Mouse (Mus musculus) heart, embryonic 11.5 days (tissue): ENCODE results near the gene Gramd1a. TPM values are rescaled to one million over a fixed set of nuclear protein-coding genes. Genes with fewer than 3 reads are reported as not detected.

Experiments
- ATAC-seq: fragments of 200-750 bp; cut with Nextera tagmentation; replicated peaks from 2 replicates; pipeline ENCODE4 v1.8.0; 2017; ENCODE audit warnings: moderate library complexity; ENCODE audit not compliant: insufficient number of reproducible peaks, low FRiP score, low TSS enrichment
- H3K27ac ChIP-seq: fragments of 300-500 bp; sonication (generic); 2 replicates; pipeline ENCODE4 v1.5.1; 2014; ENCODE audit warnings: mild to moderate bottlenecking, low read depth, low read length
- H3K27me3 ChIP-seq: fragments of 300-500 bp; sonication (generic); 2 replicates; pipeline ENCODE4 v1.6.1; 2014; ENCODE audit warnings: mild to moderate bottlenecking, low read length, mixed read lengths; ENCODE audit not compliant: control insufficient read depth, insufficient read depth
- H3K36me3 ChIP-seq: fragments of 300-500 bp; sonication (generic); 2 replicates; pipeline ENCODE4 v1.6.1; 2014; ENCODE audit warnings: mild to moderate bottlenecking, low read length, moderate library complexity, mixed read lengths; ENCODE audit not compliant: control insufficient read depth, insufficient read depth
- H3K4me1 ChIP-seq: fragments of 300-500 bp; sonication (generic); 2 replicates; pipeline ENCODE4 v1.6.1; 2014; ENCODE audit warnings: low read length; ENCODE audit not compliant: control insufficient read depth, insufficient read depth
- H3K4me2 ChIP-seq: fragments of 300-500 bp; sonication (generic); 2 replicates; pipeline ENCODE4 v1.6.1; 2014; ENCODE audit warnings: mild to moderate bottlenecking, moderate library complexity
- H3K4me3 ChIP-seq: fragments of 300-500 bp; sonication (generic); 2 replicates; pipeline ENCODE4 v1.5.1; 2014; ENCODE audit warnings: low read depth, low read length
- H3K9ac ChIP-seq: fragments of 300-500 bp; sonication (generic); 2 replicates; pipeline ENCODE4 v1.6.1; 2014; ENCODE audit warnings: mild to moderate bottlenecking, low read depth, low read length, moderate library complexity
- H3K9me3 ChIP-seq: fragments of 300-500 bp; sonication (generic); replicated peaks from 2 replicates; pipeline ENCODE4 v1.6.1; 2016; ENCODE audit warnings: low read length; ENCODE audit not compliant: control insufficient read depth
- WGBS: fragments of 180-500 bp; shearing (Covaris S2); extraction: QIAGEN DNeasy Blood & Tissue Kit; methylation state at CpG from one replicate; pipeline ENCODE4 v1.1.7; 2014; ENCODE audit not compliant: insufficient replicate concordance; 5-methylcytosine and 5-hydroxymethylcytosine counted together
- polyA plus RNA-seq: library from polyadenylated mRNA; unstranded; fragments of >200 nt; fragmentation: Nextera tagmentation; extraction: Ambion mirVana; gene quantifications from 2 replicates; pipeline ENCODE4 v1.2.1, GENCODE M21; 2014

Gramd1a gene
- polyA plus RNA-seq, 1 experiment from 2014 or later = 49.0 TPM

DNA sequence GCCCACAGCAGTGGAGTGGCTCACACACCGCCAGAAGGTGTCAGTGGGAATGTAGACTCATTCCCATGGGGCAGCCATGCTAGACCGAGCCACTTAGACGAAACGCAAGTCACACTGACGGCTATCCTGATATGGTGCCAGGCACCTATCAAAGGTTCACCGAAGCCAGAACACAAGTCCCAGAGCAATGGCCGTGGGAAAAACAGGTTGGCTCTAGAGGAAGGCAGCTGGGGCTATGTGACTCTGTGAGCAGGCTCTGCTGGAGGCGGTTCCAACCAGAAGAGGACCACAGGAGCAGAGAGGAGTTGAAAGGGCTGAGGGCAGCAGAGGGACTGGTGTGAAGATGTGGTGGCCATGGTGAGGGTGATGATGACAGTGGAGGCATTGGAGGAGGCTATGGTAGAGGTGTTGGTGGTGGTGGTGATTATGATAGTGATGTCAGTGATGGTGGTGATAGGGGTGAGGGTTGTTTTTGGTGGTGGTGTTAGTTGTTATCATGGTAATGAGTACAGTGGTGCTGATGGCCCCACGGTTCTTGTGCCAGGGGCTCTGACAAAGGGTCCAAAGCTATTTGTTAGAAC lies 69.4 kb downstream of the Gramd1a start:
- H3K4me2 ChIP-seq = no peak overlapping the region
- H3K36me3 ChIP-seq = no peaks in the 10 kb centered on the region
- no peak overlapping the region for H3K9ac ChIP-seq
- ATAC-seq = no peak
- no peak overlapping the region for H3K27ac ChIP-seq
- no peaks in the 10 kb centered on the region for H3K27me3 ChIP-seq
- H3K4me1 ChIP-seq = no peaks in the 10 kb centered on the region
- no peak overlapping the region for H3K4me3 ChIP-seq
- 80% methylated on average over 9 of the region's 9 CpGs for WGBS
- no peaks in the 10 kb centered on the region for H3K9me3 ChIP-seq

DNA sequence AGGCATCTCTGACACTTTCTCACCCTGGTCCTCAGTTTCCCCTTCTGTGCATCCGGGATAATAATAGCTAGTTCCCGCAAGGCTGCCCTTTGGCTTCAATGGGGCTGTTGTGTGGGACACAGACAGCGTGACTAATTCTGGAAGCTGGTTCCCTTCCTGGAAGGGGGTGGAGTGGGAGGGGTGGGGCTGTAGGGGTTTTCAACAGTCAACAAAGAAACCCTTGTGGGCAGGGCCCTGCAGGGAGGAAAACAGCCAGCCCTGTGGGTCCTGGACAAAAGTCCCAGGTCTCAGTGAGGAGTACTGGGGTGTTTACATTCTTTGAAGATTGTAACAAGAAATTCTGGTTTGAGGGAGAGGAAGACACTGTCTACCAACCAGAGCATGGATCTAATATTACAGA lies 70.5 kb downstream of the Gramd1a start:
- no peaks in the 10 kb centered on the region for H3K9me3 ChIP-seq
- 0 out of 2 replicates have a peak overlapping the region, but pooled peaks have one; percentile 15 for H3K27ac ChIP-seq
- H3K4me2 ChIP-seq = no peak overlapping the region
- no peak overlapping the region for H3K9ac ChIP-seq
- no peaks in the 10 kb centered on the region for H3K4me1 ChIP-seq
- no peaks in the 10 kb centered on the region for H3K36me3 ChIP-seq
- 55% methylated on average over 3 of the region's 3 CpGs for WGBS
- no peak overlapping the region for H3K4me3 ChIP-seq
- ATAC-seq = no peak
- no peaks in the 10 kb centered on the region for H3K27me3 ChIP-seq

DNA sequence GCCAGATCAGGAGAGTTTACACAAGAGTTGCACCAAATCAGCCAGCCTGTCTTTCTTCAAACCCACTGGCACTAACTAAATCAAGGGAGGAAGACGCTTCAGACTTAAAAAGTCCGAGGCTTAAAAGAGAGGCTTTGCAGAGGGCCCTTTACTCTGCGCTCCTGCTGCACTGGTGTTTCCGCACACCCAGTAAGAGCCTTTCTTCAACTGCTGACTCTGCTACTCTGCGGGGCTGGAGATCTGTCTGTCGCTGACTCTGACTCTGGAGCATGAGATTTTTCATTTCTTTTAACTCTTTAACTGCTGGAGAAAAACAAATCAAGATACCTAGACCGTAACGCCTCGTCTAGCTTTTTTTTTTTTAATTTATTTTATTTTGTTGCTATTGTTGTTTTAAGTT lies 71.6 kb downstream of the Gramd1a start:
- Histone ChIP-seq H3K27me3 (no peaks in the 10 kb centered on the region), H3K4me1 (no peaks in the 10 kb centered on the region), H3K9me3 (no peaks in the 10 kb centered on the region), H3K4me2 (no peak overlapping the region), H3K36me3 (no peaks in the 10 kb centered on the region), H3K27ac (no peak overlapping the region), H3K9ac (no peak overlapping the region), H3K4me3 (no peak overlapping the region)
- WGBS = 60% methylated on average over 9 of the region's 9 CpGs
- no peak for ATAC-seq

DNA sequence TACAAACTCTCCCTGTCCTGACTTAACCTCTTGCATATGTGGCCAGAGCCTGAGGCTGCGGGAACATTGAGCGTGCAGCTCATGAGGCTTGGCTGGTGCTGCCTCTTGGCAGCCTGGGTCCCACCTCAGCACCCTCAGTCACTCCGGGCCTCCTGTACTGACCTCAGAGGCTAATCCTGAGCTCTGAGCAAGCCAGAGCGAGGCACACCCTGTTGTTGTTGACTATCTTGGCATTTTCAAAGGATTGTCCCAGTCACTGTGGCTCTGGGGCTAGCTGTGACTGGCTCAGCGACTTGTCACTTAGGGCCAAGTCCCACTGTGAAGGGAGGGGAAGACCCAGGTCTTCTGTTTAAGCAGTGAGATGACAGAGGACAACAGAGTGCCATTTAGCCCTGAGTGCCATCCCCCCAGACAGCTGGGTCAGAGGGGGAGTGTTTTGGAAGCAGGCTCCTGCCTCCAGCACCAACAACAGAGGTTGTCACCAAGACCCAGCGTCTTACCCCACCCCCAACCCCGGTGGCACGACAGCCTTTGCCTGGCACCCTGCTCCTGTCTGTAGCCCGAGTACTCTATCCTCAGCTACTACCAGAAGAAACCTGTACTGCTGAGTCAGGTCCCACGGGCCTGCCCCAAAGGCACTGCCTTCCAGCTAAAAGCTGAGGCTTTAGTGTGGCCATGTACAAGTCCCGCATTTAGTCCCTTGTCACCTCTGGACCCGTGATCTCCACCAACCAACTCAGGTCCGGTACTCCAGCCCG lies 72.7 kb downstream of the Gramd1a start:
- WGBS = 57% methylated on average over 14 of the region's 14 CpGs
- Histone ChIP-seq H3K9me3 (no peaks in the 10 kb centered on the region), H3K4me2 (no peak overlapping the region), H3K4me3 (no peak overlapping the region), H3K27ac (no peak overlapping the region), H3K9ac (no peak overlapping the region), H3K36me3 (no peaks in the 10 kb centered on the region), H3K4me1 (no peaks in the 10 kb centered on the region), H3K27me3 (no peaks in the 10 kb centered on the region)
- ATAC-seq = no peak

DNA sequence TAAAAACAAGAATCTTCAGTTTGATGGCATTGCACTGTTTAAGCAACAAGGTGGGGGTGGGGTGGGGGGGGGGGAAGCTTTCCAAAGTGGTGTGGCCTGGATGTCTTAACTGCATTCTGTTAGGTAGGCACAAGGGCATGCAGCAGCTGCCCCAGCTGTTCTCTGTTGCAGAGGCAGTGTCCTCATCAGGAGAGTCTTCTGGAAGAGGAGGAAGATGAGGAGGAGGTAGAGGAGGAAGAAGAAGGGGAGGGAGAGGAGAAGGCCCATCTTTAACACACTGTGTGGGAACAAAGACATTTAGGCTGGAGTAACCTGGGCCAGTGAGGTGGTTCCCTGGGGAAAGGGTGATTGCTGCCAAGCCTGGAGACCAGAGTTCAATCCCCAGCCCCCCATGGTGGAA lies 73.6 kb downstream of the Gramd1a start:
- H3K4me2 ChIP-seq = no peak overlapping the region
- no peak for ATAC-seq
- H3K36me3 ChIP-seq = no peaks in the 10 kb centered on the region
- no peaks in the 10 kb centered on the region for H3K4me1 ChIP-seq
- no peaks in the 10 kb centered on the region for H3K9me3 ChIP-seq
- H3K9ac ChIP-seq = no peak overlapping the region
- no peak overlapping the region for H3K27ac ChIP-seq
- no peaks in the 10 kb centered on the region; the same call in 1 of the 2 replicates for H3K27me3 ChIP-seq
- no peak overlapping the region for H3K4me3 ChIP-seq

DNA sequence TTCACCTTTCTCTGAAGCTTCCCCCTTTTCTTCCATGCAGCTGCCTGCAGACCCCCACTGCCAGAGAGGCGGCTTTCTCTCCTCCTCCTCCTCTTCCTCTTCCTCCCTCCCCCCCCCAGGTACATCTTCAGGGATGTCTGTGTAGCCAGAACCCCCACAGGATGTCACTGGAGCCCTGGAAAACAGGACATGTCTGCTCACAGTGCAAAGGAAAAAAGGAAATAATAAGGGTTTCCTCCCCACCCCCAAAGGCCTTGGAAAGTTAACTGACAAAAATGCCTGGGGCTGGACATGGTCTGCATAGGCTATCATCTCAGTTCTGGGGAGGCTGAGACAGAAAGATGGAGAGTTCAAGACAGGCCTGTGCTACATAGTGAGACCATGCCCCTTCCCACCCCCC lies 74.6 kb downstream of the Gramd1a start:
- no peak overlapping the region for H3K9ac ChIP-seq
- H3K27me3 ChIP-seq = no peaks in the 10 kb centered on the region; the same call in 1 of the 2 replicates
- H3K4me2 ChIP-seq = no peak overlapping the region
- no peak overlapping the region for H3K4me3 ChIP-seq
- no peaks in the 10 kb centered on the region for H3K9me3 ChIP-seq
- WGBS = 37% methylated on average over 1 of the region's 1 CpGs
- no peak overlapping the region for H3K27ac ChIP-seq
- H3K4me1 ChIP-seq = no peaks in the 10 kb centered on the region
- no peak for ATAC-seq
- no peaks in the 10 kb centered on the region for H3K36me3 ChIP-seq

DNA sequence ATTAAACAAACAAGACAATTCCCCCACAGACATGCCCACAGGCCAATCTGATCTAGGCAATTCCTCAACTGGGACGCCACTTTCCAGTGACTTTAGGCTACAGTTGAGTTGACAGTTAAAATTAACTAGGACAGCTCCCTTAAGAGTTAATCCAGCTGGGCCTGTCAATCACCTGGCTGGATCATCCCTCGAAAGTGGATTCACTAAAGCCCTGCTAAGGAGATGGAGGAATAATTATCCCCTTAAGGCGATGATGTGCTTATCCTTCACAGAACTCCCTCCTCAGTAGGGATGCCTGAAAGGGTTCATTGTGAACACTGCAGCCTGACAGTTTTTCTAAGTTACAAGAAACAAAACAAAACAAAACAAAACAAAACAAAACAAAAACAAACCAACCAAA lies 75.1 kb downstream of the Gramd1a start:
- Histone ChIP-seq H3K4me2 (no peak overlapping the region), H3K27me3 (no peaks in the 10 kb centered on the region; the same call in 1 of the 2 replicates), H3K4me1 (no peaks in the 10 kb centered on the region), H3K9ac (no peak overlapping the region), H3K27ac (no peak overlapping the region), H3K36me3 (no peaks in the 10 kb centered on the region), H3K4me3 (no peak overlapping the region), H3K9me3 (no peaks in the 10 kb centered on the region)
- WGBS = 56% methylated on average over 3 of the region's 3 CpGs
- ATAC-seq = no peak
